Mouse (Mus musculus): ENCODE results near the gene Ccdc107.

The Ccdc107 gene

DNA sequence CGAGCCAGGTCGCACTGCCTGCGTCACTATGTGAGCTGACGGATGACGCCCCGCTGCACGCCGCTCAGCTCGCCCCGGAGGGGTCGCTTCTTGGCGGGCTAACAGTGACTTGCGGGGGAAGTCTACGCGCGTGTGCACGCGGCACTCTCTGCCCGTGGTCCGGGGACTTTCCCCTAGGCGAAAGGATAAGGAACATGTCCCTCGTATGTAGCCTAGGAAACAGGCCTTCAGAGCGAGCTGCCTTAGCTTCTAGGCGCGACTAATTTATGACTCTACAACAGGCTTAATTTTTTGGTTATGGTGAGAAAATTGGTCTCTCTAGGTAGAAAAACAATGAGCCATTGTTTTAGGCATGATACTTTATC, at the start of gene Ccdc107:
TSS of gene Ccdc107 (plus strand) at position 80 of the 365 bp plus-strand sequence.
- in situ Hi-C loops (cut with MboI; ENCODE audit: low pct_unique_long_range_greater_than_20kb in 1 of 2, low sequenced_read_pairs in 2 of 2, unreplicated experiment in 1 of 2), result no loop called here

DNA sequence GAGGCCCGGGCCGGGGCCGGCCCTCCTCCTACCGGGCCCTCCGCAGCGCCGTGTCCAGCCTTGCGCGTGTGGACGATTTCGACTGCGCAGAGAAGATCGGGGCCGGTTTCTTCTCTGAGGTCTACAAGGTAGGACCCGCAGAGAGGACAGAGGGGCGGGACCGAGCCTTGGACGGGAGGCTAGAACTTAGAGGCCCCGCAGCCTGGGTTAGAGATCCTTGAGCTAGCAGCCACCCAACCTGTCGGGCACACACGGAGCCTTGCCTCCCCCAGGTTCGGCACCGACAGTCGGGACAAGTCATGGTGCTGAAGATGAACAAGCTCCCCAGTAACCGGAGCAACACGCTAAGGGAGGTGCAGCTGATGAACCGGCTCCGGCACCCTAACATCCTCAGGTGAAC, 49.2 kb upstream of the Ccdc107 start:
- in situ Hi-C loops (cut with MboI; ENCODE audit: low pct_unique_long_range_greater_than_20kb in 1 of 2, low sequenced_read_pairs in 2 of 2, unreplicated experiment in 1 of 2), result loop anchor here (5.0 kb wide), 2 partner anchors 34 to 39 kb away; partner anchors contain the start of gene Sit1 (in 1 of the 2)

GRCm38 (mm10) chr4:43447251-43447650, 45.4 kb upstream of the Ccdc107 start:
- in situ Hi-C loops (cut with MboI; ENCODE audit: low pct_unique_long_range_greater_than_20kb in 1 of 2, low sequenced_read_pairs in 2 of 2, unreplicated experiment in 1 of 2), result no loop called here

- in situ Hi-C loops (cut with MboI; ENCODE audit: low pct_unique_long_range_greater_than_20kb in 1 of 2, low sequenced_read_pairs in 2 of 2, unreplicated experiment in 1 of 2), result no loop called here
Measured at GRCm38 (mm10) chr4:43448554-43448953, 44.1 kb upstream of the Ccdc107 start.

- in situ Hi-C loops (cut with MboI; ENCODE audit: low pct_unique_long_range_greater_than_20kb in 1 of 2, low sequenced_read_pairs in 2 of 2, unreplicated experiment in 1 of 2), result no loop called here
Measured at GRCm38 (mm10) chr4:43452315-43452714, 40.4 kb upstream of the Ccdc107 start.

DNA sequence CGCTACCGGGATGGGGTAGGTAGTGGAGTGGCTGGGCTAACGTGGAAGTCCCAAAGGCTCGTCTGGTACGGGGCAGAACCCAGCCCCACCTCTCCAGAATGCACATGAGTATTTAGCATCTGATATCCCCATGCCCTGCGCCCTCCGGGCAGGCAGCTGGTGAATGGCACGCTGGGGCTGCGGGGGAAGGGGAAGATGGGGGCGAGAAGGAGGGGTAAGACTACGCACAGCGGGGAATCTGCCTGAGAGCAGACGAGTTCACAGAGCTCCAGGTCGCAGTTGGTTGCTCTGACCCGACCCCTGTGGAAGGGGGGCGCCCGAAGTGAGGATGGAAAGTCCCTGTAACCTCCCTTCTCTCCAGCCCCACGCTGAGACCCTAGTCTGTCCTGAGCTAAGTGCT, 39.3 kb upstream of the Ccdc107 start:
- in situ Hi-C loops (cut with MboI; ENCODE audit: low pct_unique_long_range_greater_than_20kb in 1 of 2, low sequenced_read_pairs in 2 of 2, unreplicated experiment in 1 of 2), result no loop called here

- in situ Hi-C loops (cut with MboI; ENCODE audit: low pct_unique_long_range_greater_than_20kb in 1 of 2, low sequenced_read_pairs in 2 of 2, unreplicated experiment in 1 of 2), result no loop called here
Measured at GRCm38 (mm10) chr4:43454041-43454836, 38.5 kb upstream of the Ccdc107 start, which contains the start of gene Cd72. Gene Cd72 (minus strand): TSS chr4:43454628.

- in situ Hi-C loops (cut with MboI; ENCODE audit: low pct_unique_long_range_greater_than_20kb in 1 of 2, low sequenced_read_pairs in 2 of 2, unreplicated experiment in 1 of 2), result no loop called here
Measured at GRCm38 (mm10) chr4:43456470-43456869, 36.2 kb upstream of the Ccdc107 start.

DNA sequence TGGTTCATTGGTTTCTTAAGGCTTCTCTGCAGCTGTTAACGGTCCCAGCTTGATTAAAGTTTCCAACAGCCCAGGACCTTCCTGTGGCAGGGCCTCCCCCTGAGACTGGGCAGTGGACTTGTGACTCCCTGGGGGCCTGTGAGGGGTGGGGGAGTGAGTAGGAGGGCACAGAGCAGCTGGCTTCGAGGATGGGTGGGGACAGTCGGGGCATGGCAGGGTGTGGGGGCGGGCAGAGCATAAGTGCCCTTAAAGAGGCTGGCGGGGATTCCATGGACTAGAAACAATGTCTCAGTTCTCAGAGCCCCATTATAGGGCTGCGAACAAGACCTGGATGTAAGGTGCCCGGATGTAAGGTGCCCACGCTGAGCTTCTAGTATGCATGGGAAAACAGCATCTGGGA, 35.6 kb upstream of the Ccdc107 start:
- in situ Hi-C loops (cut with MboI; ENCODE audit: low pct_unique_long_range_greater_than_20kb in 1 of 2, low sequenced_read_pairs in 2 of 2, unreplicated experiment in 1 of 2), result no loop called here

DNA sequence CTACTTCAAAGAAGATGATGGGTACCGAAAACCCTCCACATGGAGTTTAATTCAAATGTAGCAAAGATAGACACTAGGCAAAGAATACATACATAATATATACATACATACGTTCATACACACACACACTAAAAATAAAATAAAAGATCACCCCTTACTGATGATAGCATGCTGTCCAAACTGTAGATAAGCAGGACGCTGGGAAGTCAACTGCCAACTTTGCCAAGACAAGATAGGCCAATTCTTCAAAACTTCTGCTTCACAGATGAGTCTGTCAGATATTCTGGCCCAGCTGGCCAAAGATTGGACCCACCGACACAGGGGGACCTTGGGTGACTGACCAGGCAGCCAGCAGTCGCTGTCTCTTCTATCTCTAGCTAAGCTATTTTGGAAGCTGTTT, 29.6 kb upstream of the Ccdc107 start:
- in situ Hi-C loops (cut with MboI; ENCODE audit: low pct_unique_long_range_greater_than_20kb in 1 of 2, low sequenced_read_pairs in 2 of 2, unreplicated experiment in 1 of 2), result no loop called here

- in situ Hi-C loops (cut with MboI; ENCODE audit: low pct_unique_long_range_greater_than_20kb in 1 of 2, low sequenced_read_pairs in 2 of 2, unreplicated experiment in 1 of 2), result no loop called here
Measured at GRCm38 (mm10) chr4:43465935-43466334, 26.8 kb upstream of the Ccdc107 start.

DNA sequence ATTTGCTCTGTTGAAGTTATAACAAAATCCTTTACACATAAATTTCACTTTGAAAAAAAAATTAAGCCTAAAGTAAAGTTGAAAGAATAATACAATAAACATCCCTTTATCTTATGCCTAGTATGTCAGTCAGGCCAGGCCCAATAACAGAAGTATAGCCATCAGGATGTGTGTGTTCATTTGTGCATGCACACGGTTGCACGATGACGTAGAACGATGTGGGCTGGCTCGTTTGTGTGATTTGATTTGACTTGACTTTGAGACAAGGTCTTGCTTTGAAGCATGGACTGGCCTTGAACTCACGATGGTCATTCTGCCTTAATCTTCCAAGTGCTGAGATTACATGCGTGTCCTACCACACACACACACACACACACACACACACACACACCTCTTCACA, 25.8 kb upstream of the Ccdc107 start:
- in situ Hi-C loops (cut with MboI; ENCODE audit: low pct_unique_long_range_greater_than_20kb in 1 of 2, low sequenced_read_pairs in 2 of 2, unreplicated experiment in 1 of 2), result no loop called here

- in situ Hi-C loops (cut with MboI; ENCODE audit: low pct_unique_long_range_greater_than_20kb in 1 of 2, low sequenced_read_pairs in 2 of 2, unreplicated experiment in 1 of 2), result no loop called here
Measured at GRCm38 (mm10) chr4:43470301-43470700, 22.4 kb upstream of the Ccdc107 start.

DNA sequence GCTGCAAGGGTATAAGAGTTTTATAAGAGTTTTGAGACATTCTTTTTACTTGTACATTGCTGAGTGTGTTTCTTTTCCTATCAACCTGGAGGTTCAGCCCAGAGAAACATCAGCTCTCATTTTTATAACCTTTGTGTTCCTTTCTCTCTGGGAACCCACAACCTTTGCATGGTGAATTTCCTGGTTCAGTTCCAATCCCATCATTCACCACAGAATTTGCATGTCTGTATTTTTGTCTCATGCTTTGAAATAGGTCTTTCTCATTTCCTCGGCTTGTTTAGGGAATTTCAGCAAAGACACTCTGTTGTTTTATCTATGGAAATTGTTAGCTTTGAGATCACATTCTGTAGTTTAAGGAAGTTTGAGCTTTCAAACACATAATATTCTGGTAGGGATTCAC, 19.1 kb upstream of the Ccdc107 start:
- in situ Hi-C loops (cut with MboI; ENCODE audit: low pct_unique_long_range_greater_than_20kb in 1 of 2, low sequenced_read_pairs in 2 of 2, unreplicated experiment in 1 of 2), result no loop called here

DNA sequence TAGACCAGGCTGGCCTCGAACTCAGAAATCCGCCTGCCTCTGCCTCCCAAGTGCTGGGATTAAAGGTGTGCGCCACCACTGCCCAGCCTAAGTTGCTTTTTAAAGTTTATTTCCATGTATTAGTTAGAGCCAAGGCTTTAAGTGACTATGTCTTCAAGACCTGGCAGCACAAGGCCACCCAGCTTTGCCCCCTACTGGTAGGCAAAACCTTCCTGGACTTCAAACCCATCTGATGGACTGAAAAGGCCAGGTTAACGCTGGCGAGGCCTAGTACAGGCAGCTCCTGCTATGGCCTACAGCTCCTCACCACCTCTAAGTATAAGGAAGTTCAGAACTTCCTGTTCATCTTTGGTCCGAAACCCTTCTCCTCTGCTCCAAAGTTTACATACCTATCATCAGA, 16.1 kb upstream of the Ccdc107 start:
- in situ Hi-C loops (cut with MboI; ENCODE audit: low pct_unique_long_range_greater_than_20kb in 1 of 2, low sequenced_read_pairs in 2 of 2, unreplicated experiment in 1 of 2), result loop anchor here in 1 of 2 experiments (5.0 kb wide), 1 partner anchor 34 kb away; the partner anchor contains the start of gene Tesk1

DNA sequence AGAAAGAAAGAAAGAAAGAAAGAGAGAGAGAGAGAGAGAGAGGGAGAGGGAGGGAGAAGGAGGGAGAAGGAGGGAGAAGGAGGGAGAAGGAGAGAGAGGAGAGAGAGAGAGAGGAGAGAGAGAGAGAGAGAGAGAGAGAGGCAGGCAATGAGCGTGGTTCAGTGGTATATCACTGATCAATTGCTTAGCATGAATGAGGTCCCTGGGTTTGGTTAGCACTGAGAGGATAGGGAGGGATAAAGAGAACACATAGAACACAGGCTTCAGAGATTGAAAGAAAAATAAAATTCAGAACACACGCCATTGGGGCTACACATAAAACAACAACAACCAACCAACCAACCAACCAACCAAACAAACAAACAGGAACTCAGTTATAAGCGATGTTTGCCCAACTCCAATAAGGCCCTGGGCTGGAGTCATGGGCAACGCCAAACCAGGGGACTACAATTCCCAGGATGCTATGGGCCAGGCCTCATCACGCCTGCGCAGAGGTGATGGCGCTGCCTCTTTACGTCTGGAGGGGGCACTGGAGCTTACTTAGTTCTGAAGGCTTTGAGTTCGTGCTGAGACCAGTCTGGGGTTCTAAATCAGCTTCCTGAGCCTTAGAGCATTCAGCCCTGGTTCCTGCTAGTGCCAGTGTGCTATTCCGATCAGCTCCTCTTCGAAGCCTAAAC, 14.7 kb upstream of the Ccdc107 start:
- in situ Hi-C loops (cut with MboI; ENCODE audit: low pct_unique_long_range_greater_than_20kb in 1 of 2, low sequenced_read_pairs in 2 of 2, unreplicated experiment in 1 of 2), result loop anchor here in 1 of 2 experiments (5.0 kb wide), 1 partner anchor 36 kb away; the partner anchor contains the start of gene Tesk1

- in situ Hi-C loops (cut with MboI; ENCODE audit: low pct_unique_long_range_greater_than_20kb in 1 of 2, low sequenced_read_pairs in 2 of 2, unreplicated experiment in 1 of 2), result loop anchor here in 1 of 2 experiments (5.0 kb wide), 1 partner anchor 36 kb away; the partner anchor contains the start of gene Tesk1
Measured at GRCm38 (mm10) chr4:43478534-43478858, 14.2 kb upstream of the Ccdc107 start.

DNA sequence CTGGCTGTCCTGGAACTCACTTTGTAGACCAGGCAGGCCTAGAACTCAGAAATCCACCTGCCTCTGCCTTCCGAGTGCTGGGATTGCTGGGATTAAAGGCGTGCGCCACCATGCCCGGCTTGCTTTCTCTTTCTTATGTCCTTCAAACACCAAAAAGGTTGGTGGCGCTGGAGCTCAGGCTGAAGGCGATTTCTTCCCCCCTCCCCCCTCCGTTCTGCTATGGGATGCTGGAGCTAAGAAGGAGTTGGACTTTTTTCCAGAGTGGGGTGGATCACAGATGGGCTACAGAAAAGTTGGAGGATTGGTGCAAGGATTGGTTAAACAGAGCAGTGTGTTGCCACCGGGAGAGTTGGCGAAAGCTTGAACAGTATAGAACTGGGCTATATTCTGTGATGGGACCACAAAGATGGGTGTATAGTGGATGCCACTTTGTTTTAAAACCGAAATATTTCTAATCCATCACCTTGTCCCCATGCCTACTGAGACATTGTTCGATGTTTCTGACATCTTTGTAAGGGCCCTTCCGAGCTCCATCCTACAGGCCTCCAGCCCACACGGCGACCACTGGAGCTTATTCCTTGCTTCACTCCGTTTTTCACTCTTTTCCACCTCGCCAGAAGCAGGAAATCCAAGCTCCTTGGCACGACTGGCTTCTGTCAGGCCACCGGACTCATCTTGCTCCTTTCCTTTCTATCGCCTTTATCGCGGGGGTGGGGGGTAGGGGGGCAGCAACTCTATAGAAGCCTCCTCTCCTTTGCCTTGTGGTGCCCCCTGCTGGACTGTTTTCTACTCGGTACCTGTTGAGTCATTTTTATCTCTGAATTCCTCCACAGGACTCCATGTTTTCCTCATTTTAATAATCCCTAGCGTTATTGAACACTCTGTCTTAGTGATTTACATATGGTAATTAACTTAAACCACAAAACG, 13.5 kb upstream of the Ccdc107 start:
- in situ Hi-C loops (cut with MboI; ENCODE audit: low pct_unique_long_range_greater_than_20kb in 1 of 2, low sequenced_read_pairs in 2 of 2, unreplicated experiment in 1 of 2), result loop anchor here in 1 of 2 experiments (5.0 kb wide), 1 partner anchor 37 kb away; the partner anchor contains the start of gene Tesk1

DNA sequence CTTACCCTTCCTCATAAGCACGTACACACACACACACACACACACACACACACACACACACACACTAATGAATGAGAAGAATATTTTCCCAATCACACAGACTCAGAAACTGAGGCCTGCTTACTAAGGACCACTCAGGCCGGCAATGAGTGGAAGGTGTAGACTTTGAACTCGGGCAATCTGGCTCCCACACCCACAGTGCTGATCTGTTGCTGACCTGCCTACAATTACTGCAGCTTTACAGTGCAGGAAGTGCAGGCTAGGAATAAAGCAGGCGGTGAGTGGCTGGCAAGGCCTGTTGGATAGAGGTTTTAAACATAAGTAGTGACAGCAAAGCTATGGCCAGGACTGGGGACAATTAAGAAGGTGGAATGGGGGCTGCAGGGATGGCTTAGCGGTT, 11.7 kb upstream of the Ccdc107 start:
- in situ Hi-C loops (cut with MboI; ENCODE audit: low pct_unique_long_range_greater_than_20kb in 1 of 2, low sequenced_read_pairs in 2 of 2, unreplicated experiment in 1 of 2), result loop anchor here in 1 of 2 experiments (5.0 kb wide), 1 partner anchor 39 kb away; the partner anchor contains the start of gene Tesk1

Measured in mouse embryonic stem cell (cell line).